Mouse (Mus musculus): ENCODE data around the gene Mamstr.
A peak's percentile ranks its signal among the peaks of the same experiment; 100 is the strongest.

Mamstr gene

GRCm38 (mm10) chr7:45628364-45629294 lies 11.1 kb upstream of the Mamstr start:
- peak; percentile 94 for DNase-seq

GRCm38 (mm10) chr7:45630064-45630907 lies 9.5 kb upstream of the Mamstr start:
- peak; percentile 66 for DNase-seq

- peak; percentile 85 for DNase-seq
Measured at GRCm38 (mm10) chr7:45632499-45632898, 7.3 kb upstream of the Mamstr start.

GRCm38 (mm10) chr7:45634946-45635681 lies 4.7 kb upstream of the Mamstr start:
- peak; percentile 43 for DNase-seq

- peak; percentile 53 for DNase-seq
Measured at GRCm38 (mm10) chr7:45635711-45636688, 3.8 kb upstream of the Mamstr start.

- peak; percentile 67 for DNase-seq
Measured at GRCm38 (mm10) chr7:45637710-45638109, 2.1 kb upstream of the Mamstr start.

GRCm38 (mm10) chr7:45638623-45639401 lies 965 bp upstream of the Mamstr start:
- peak; percentile 99 for DNase-seq

- DNase-seq = peak; percentile 72
Measured at GRCm38 (mm10) chr7:45640191-45640957, 597 bp downstream of the Mamstr start.

GRCm38 (mm10) chr7:45641391-45642040 lies 1.7 kb downstream of the Mamstr start:
- DNase-seq = peak; percentile 79

- peak; percentile 78 for DNase-seq
Measured at GRCm38 (mm10) chr7:45642083-45642482, 2.3 kb downstream of the Mamstr start.

- no peak for DNase-seq
Measured at GRCm38 (mm10) chr7:45642503-45643255, 2.9 kb downstream of the Mamstr start.

GRCm38 (mm10) chr7:45643441-45644178 lies 3.8 kb downstream of the Mamstr start:
- peak; percentile 100 for DNase-seq

- DNase-seq = peak; percentile 85
Measured at GRCm38 (mm10) chr7:45644183-45644582, 4.4 kb downstream of the Mamstr start.

GRCm38 (mm10) chr7:45644872-45645590 lies 5.3 kb downstream of the Mamstr start:
- DNase-seq = peak; percentile 71

GRCm38 (mm10) chr7:45645591-45645971 lies 5.8 kb downstream of the Mamstr start:
- peak; percentile 33 for DNase-seq

GRCm38 (mm10) chr7:45646671-45647070 lies 6.9 kb downstream of the Mamstr start:
- peak; percentile 7 for DNase-seq

GRCm38 (mm10) chr7:45649351-45649750 lies 9.6 kb downstream of the Mamstr start:
- DNase-seq = no peak

Measured in cerebellum, adult 9-11 months (tissue).